Mouse (Mus musculus): ENCODE data around the gene Oser1.

Gene Oser1

DNA sequence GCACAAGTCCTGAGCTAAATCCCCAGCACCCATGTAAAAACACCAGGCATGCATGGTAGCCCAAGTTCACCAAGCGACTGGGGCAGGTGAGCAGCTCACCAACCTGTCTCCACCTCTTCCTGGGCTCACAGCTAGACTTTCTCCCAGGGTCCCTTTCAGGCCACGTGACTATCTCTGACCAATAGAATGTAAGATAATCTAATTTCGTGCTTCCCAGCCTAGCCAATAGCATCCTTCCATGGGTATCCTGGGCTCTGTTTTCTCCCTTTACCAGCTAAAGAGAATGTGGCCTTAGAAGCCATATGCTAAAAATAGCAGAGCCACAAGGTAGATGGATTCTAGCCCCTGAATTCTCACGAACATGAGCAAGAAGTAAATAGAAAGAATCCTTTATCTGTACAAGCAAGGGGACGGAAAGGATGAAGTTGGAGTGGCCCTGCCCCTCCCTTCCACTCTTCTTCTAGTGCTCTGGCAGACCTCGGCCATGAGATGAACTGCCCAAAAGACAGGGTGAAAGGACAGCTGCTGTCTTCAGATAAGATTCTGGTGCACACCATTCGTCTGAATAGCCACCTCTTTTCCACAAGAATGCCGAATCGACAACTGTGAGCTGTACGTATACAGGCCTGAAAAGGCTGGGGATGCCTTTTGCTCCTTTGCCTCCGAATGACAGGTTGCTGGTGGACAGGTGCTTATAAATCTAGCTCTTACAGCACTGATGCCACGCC, 68.2 kb downstream of the Oser1 start:
- no peak for DNase-seq
